Mouse (Mus musculus): Measurements from ENCODE around the gene Rtf2.

The Rtf2 gene

DNA sequence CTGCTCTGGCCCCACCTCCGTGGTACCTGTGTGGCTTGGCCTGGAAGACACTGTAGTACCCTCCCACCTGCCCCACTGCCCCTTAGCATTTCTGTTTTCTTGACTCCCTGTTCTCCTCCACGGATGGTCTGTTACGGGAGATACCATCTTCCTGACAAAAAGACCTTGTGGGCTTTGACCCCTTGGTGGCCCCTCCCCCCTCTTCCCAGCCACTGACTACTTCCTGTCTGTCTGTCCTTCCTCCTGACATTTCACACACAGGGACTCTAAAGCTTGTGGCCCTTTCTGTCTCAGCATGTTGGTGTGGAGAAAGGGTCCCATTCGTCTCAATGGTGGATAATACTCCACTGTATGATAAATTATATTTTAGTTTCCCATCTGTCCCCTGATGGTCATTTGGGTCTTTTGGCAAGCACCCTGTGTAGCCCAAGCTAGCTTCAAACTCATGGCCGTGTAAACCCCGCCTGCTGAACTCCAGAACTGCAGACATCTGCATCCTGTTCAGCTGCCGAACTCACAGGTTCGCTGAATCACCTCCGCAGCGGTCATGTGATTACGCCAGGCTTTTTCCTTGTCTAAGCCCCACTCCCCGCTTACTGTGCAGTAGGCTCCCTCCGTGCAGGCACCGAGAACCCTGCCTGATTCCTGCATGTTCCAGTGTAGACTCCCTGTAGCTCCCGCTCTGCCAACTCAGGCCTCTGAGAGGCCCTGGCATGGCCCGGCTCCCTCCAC is 41.5 kb downstream of the Rtf2 start:
- in situ Hi-C loops (cut with MboI, MseI): no loop called here

- in situ Hi-C loops (cut with MboI, MseI): no loop called here
Measured at GRCm38 (mm10) chr2:172483766-172484413, 43.5 kb downstream of the Rtf2 start.

GRCm38 (mm10) chr2:172484696-172485370 is 44.5 kb downstream of the Rtf2 start:
- in situ Hi-C loops (cut with MboI, MseI): no loop called here

- in situ Hi-C loops (cut with MboI, MseI): no loop called here
Measured at GRCm38 (mm10) chr2:172496736-172497345, 56.5 kb downstream of the Rtf2 start.

- in situ Hi-C loops (cut with MboI, MseI): no loop called here
Measured at GRCm38 (mm10) chr2:172498823-172499222, 58.5 kb downstream of the Rtf2 start.

GRCm38 (mm10) chr2:172500752-172501316 is 60.5 kb downstream of the Rtf2 start:
- in situ Hi-C loops (cut with MboI, MseI): loop anchor here (10.0 to 25.0 kb wide), 2 partner anchors 276 to 1089 kb away; no protein-coding TSS in a partner anchor

- in situ Hi-C loops (cut with MboI, MseI): loop anchor here (10.0 to 25.0 kb wide), 2 partner anchors 277 to 1089 kb away; no protein-coding TSS in a partner anchor
Measured at GRCm38 (mm10) chr2:172501341-172501740, 61.0 kb downstream of the Rtf2 start.

- in situ Hi-C loops (cut with MboI, MseI): loop anchor here (10.0 to 25.0 kb wide), 2 partner anchors 277 to 1090 kb away; no protein-coding TSS in a partner anchor
Measured at GRCm38 (mm10) chr2:172502168-172502567, 61.8 kb downstream of the Rtf2 start.

DNA sequence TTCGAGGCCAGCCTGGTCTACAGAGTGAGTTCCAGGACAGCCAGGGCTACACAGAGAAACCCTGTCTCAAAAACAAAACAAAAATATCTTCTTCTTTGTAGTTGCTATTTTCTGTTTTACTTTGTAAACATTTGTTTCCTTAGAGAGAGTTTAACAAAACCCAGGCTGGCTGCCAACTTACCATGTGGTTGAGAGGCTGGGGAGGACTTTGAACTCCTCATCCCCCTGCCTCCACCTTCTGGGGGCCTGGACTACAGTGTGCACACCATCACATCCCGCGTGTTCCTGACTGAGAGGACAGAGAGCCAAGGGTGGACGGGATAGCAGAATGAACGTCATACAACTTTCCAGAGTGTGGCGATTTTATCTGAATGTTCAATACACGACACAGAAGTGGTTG is 65.8 kb downstream of the Rtf2 start:
- in situ Hi-C loops (cut with MboI, MseI): loop anchor here (10.0 to 25.0 kb wide), 2 partner anchors 281 to 1094 kb away; no protein-coding TSS in a partner anchor

GRCm38 (mm10) chr2:172510056-172510712 is 69.8 kb downstream of the Rtf2 start:
- in situ Hi-C loops (cut with MboI, MseI): loop anchor here (25.0 kb wide), 1 partner anchor 1098 kb away; no protein-coding TSS in a partner anchor

DNA sequence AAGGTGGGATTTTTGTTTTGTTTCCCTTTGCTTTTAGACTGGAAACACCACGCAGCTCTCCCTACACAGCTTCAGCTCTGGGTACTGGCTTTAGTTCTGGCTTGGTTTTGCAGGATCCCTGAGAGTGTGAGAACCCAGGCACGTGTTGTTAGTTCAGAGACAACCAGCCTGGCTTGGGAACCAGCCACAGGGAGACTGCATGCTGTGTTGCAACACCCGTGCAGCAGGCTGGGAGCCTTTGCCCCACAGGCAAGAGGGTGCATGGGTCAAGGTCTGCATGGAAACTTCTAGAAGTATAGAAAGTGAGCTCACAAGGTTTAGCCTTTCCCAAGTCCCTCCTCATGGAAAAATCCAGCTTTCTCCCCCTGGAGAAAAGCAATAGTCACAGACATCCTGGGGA is 70.5 kb downstream of the Rtf2 start:
- in situ Hi-C loops (cut with MboI, MseI): loop anchor here (25.0 kb wide), 1 partner anchor 1099 kb away; no protein-coding TSS in a partner anchor

DNA sequence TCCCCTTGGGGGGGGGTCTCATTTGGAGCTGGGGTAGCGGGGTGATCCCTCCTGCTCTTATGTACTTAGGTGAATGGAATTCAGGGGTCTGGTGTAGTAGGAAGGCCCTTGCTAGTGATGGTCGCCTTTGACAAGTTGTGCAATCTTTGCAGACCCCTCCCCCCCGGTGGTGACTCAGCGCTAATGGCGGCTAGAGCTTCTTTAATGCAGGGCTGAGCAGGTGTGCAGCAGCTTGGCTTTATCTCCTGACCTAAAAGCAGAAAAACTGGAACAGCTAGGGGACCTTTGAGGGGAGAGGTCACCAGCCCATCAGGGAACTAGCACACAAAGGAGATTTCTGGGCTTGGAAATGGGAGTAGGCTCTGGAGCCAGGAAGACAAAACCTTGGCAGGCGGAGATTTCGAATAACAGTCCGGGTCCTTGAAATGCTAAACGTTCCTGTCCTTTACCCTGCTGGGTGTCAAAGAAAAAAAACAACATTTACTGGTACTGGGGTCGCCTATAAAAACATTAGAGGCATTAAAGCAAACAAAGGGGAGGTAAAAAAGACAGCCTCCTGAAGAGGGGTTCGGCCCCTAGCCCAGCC is 76.1 kb downstream of the Rtf2 start:
- in situ Hi-C loops (cut with MboI, MseI): loop anchor here (25.0 kb wide), 1 partner anchor 1104 kb away; no protein-coding TSS in a partner anchor
